Mouse (Mus musculus): ENCODE measurements around the gene Barhl1.

DNA sequence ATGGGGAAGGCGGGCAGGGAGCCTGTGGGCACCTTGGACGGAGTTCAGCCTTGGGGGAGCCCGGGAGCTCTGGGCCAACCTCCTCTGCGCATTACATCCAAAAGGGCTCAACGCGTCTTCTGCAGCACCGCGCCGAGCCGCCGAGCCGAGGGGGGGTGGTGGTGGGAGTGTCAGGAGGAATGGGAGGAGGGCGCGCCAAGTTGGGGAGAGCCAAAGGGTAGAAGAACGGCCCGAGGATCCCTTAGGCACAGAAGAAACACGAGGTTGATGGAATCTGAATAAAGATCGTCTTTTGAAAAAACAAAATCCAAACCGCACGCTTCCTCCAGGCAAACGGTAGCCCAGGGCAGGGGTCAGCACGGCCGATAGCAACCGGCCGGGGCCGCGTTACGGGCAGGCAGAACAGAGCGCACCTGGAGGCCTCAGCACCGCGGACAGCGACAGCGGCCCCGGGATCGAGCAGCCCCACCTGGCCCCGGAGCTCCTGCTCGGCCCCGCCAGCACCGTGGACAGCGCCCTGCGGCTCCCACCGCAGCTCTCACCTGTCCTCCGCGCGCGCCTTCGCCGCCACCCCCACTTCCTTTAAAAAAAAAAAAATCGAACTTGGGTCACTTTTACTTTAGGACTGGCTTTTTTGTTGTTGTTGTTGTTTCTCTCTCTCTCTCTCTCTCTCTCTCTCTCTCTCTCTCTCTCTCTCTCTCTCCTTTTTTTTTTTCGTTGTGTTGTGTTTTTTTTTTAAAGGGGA, 528 bp downstream of the Barhl1 start:
- TF ChIP-seq CTCF (IDR thresholded peaks at IDR 0.05; ENCODE audit: low read depth, low read length) (no peak), GATA1 (IDR thresholded peaks at IDR 0.05; ENCODE audit: borderline replicate concordance, low read length) (no peak), POLR2AphosphoS5 (IDR thresholded peaks at IDR 0.05; ENCODE audit: insufficient replicate concordance, low read depth, low read length) (no peak)
